Mouse (Mus musculus) stomach, embryonic 14.5 days (tissue): ENCODE results near the gene Dst. TPM values are rescaled to one million over a fixed set of nuclear protein-coding genes. Genes with fewer than 3 reads are reported as not detected.

ENCODE experiments used
- ATAC-seq: fragments of 200-750 bp; cut with Nextera tagmentation; 2 replicates; pipeline ENCODE4 v1.8.0; 2017; ENCODE audit warnings: low read depth, moderate TSS enrichment; ENCODE audit not compliant: insufficient number of reproducible peaks, insufficient read depth, low FRiP score
- H3K27ac ChIP-seq: fragments of 300-500 bp; sonication (generic); 2 replicates; pipeline ENCODE4 v1.5.1; 2014; ENCODE audit warnings: mild to moderate bottlenecking, low read length, moderate library complexity, mixed read lengths
- H3K27me3 ChIP-seq: fragments of 300-500 bp; sonication (generic); 2 replicates; pipeline ENCODE4 v1.6.1; 2014; ENCODE audit warnings: low read length, control low read depth, mixed read lengths; ENCODE audit not compliant: control insufficient read depth, insufficient read depth
- H3K36me3 ChIP-seq: fragments of 300-500 bp; sonication (generic); 2 replicates; pipeline ENCODE4 v1.6.1; 2014; ENCODE audit warnings: mild to moderate bottlenecking, control low read depth, low read length, moderate library complexity, mixed read lengths; ENCODE audit not compliant: control insufficient read depth, insufficient read depth
- H3K4me1 ChIP-seq: fragments of 300-500 bp; sonication (generic); 2 replicates; pipeline ENCODE4 v1.6.1; 2014; ENCODE audit warnings: low read length, control low read depth, mixed read lengths; ENCODE audit not compliant: control insufficient read depth, insufficient read depth
- H3K4me2 ChIP-seq: fragments of 300-500 bp; sonication (generic); replicated peaks from 2 replicates; pipeline ENCODE4 v1.6.1; 2014; ENCODE audit warnings: low read depth, low read length, control low read depth
- H3K4me3 ChIP-seq: fragments of 300-500 bp; sonication (generic); 2 replicates; pipeline ENCODE4 v1.5.1; 2014; ENCODE audit warnings: low read depth, low read length, control low read depth
- H3K9ac ChIP-seq: fragments of 300-500 bp; sonication (generic); replicated peaks from 2 replicates; pipeline ENCODE4 v1.6.1; 2014; ENCODE audit warnings: low read depth, mild to moderate bottlenecking, control low read depth, low read length, moderate library complexity, mixed read lengths
- H3K9me3 ChIP-seq: fragments of 300-500 bp; sonication (generic); 2 replicates; pipeline ENCODE4 v1.6.1; 2016; ENCODE audit warnings: low read depth, low read length, control low read depth; ENCODE audit not compliant: control insufficient read depth
- WGBS: fragments of 180-500 bp; shearing (Covaris S2); extraction: QIAGEN DNeasy Blood & Tissue Kit; methylation state at CpG from one replicate; pipeline ENCODE4 v1.1.7; 2014; 5-methylcytosine and 5-hydroxymethylcytosine counted together
- polyA plus RNA-seq: library from polyadenylated mRNA; unstranded; fragments of >200 nt; fragmentation: Nextera tagmentation; extraction: Ambion mirVana; gene quantifications from 2 replicates; pipeline ENCODE4 v1.2.1, GENCODE M21; 2014

Dst gene
- polyA plus RNA-seq, 1 experiment from 2014 or later = 42.0 TPM

DNA sequence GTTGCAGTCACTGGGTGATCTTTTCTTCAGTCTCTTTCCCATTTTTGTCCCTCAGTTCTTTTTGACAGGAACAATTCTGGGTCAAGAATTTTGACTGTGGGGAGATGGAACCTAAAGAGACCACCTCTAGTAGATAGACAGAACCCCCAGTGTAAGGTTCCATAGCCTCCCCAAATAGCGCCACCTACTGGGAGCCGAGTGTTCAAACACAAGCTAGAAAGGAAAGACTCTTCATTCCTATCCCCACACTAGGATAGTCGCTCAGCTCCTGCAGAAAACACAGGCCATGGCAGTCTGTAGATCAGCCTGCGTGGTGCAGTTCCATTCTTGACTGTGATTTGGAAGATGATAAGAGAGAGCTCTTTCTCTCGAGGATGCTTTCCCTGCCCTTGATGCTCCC is 160.3 kb downstream of the Dst start:
- WGBS = 61% methylated on average over 5 of the region's 5 CpGs
- Histone ChIP-seq H3K9me3 (no peaks in the 10 kb centered on the region), H3K27me3 (no peaks in the 10 kb centered on the region), H3K4me2 (no peak overlapping the region), H3K4me1 (no peaks in the 10 kb centered on the region), H3K9ac (no peak overlapping the region), H3K4me3 (no peak overlapping the region), H3K36me3 (no peaks in the 10 kb centered on the region), H3K27ac (no peak overlapping the region)
- ATAC-seq = no peak

DNA sequence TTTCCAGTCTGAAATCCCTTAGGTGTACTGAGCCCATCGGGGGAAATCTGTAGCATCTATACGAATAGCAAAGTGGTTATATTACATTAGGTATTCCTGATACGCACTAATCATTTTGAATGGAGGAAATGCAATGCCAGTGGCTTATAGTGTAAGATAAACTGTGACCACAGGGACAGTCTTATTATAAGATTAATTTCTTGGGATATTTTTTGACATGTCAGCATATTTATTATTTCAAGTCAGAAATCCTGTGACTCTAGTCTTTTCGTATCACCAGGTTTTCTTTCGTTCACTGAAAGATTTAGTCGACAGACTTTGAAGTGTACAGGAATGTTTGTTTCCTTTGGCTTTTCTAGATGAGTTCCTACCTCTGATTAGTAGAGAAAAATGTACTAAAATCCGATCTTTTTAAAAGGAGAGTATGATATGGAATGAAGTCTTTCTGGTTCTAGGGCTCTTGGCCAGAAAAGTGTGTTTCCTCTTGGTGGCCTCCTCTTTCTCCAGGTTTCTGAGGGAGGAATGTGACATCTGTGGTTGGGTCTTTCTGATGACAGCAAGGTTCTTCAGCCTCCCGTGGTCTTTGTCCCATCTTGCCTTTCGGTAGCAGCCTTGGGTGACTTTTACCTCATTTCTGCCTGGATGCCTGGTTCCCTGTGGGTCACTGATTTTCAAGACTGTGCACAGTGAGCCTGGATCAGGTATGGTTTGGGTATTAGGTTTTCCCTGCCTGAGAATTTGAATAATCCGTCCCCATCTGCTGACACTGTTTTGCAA is 161.7 kb downstream of the Dst start:
- no peak for ATAC-seq
- no peak overlapping the region for H3K9ac ChIP-seq
- H3K4me2 ChIP-seq = no peak overlapping the region
- no peak overlapping the region for H3K4me3 ChIP-seq
- H3K4me1 ChIP-seq = peaks cover 1% of the 10 kb centered on the region; the same call in 1 of the 2 replicates
- no peak overlapping the region for H3K27ac ChIP-seq
- no peaks in the 10 kb centered on the region for H3K27me3 ChIP-seq
- WGBS = 82% methylated on average over 10 of the region's 10 CpGs
- H3K36me3 ChIP-seq = no peaks in the 10 kb centered on the region
- no peaks in the 10 kb centered on the region for H3K9me3 ChIP-seq

GRCm38 (mm10) chr1:34070474-34070873 is 162.4 kb downstream of the Dst start:
- peaks cover 5% of the 10 kb centered on the region; the same call in 1 of the 2 replicates for H3K4me1 ChIP-seq
- no peaks in the 10 kb centered on the region for H3K27me3 ChIP-seq
- no peaks in the 10 kb centered on the region for H3K9me3 ChIP-seq
- H3K9ac ChIP-seq = no peak overlapping the region
- 66% methylated on average over 7 of the region's 7 CpGs for WGBS
- H3K36me3 ChIP-seq = no peaks in the 10 kb centered on the region
- ATAC-seq = no peak
- no peak overlapping the region for H3K27ac ChIP-seq
- no peak overlapping the region for H3K4me3 ChIP-seq
- H3K4me2 ChIP-seq = no peak overlapping the region

GRCm38 (mm10) chr1:34070991-34071639 is 163.1 kb downstream of the Dst start:
- no peak for ATAC-seq
- Histone ChIP-seq H3K4me3 (no peak overlapping the region), H3K36me3 (no peaks in the 10 kb centered on the region), H3K4me1 (peaks cover 5% of the 10 kb centered on the region; the same call in 1 of the 2 replicates), H3K9me3 (no peaks in the 10 kb centered on the region), H3K4me2 (no peak overlapping the region), H3K27me3 (no peaks in the 10 kb centered on the region), H3K27ac (no peak overlapping the region), H3K9ac (no peak overlapping the region)
- 77% methylated on average over 6 of the region's 6 CpGs for WGBS

DNA sequence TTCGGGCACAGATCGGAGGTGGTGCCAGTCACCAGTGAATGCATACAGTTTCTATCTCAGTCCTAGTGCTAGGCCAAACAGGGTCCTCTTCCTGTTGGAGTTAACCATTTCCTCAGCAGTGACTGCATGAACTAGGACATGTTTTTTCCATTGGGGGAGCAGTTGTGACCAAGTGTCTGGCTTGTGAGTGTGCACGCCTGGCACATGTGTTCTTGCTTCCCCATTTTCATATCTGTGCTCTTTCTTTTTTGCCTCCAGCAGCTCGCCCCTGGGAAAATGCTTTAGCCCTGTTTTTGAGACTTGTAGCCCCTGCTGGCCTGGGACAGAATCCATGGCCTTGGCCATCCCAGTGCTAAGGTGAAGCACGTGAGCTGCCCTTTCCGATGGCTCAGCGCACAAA is 164.2 kb downstream of the Dst start:
- ATAC-seq = no peak
- H3K4me1 ChIP-seq = peaks cover 9% of the 10 kb centered on the region; the same call in 1 of the 2 replicates
- no peaks in the 10 kb centered on the region for H3K27me3 ChIP-seq
- no peaks in the 10 kb centered on the region for H3K36me3 ChIP-seq
- H3K27ac ChIP-seq = no peak overlapping the region
- H3K4me3 ChIP-seq = no peak overlapping the region
- H3K4me2 ChIP-seq = no peak overlapping the region
- H3K9me3 ChIP-seq = no peaks in the 10 kb centered on the region
- WGBS = 82% methylated on average over 7 of the region's 7 CpGs
- H3K9ac ChIP-seq = no peak overlapping the region

- Histone ChIP-seq H3K4me3 (no peak overlapping the region), H3K4me1 (peaks cover 9% of the 10 kb centered on the region; the same call in 1 of the 2 replicates), H3K9ac (no peak overlapping the region), H3K27ac (no peak overlapping the region), H3K27me3 (no peaks in the 10 kb centered on the region), H3K36me3 (no peaks in the 10 kb centered on the region), H3K9me3 (no peaks in the 10 kb centered on the region), H3K4me2 (no peak overlapping the region)
- ATAC-seq = 0 out of 2 replicates have a peak, but pooled peaks have one; percentile 30
- 40% methylated on average over 10 of the region's 10 CpGs for WGBS
These were observed 165.6 kb downstream of the Dst start for GRCm38 (mm10) chr1:34073436-34074169.

GRCm38 (mm10) chr1:34074245-34075187 is 166.5 kb downstream of the Dst start:
- Histone ChIP-seq H3K9ac (no peak overlapping the region), H3K4me2 (no peak overlapping the region), H3K4me1 (peaks cover 9% of the 10 kb centered on the region; the same call in 1 of the 2 replicates), H3K36me3 (no peaks in the 10 kb centered on the region), H3K27me3 (no peaks in the 10 kb centered on the region), H3K9me3 (no peaks in the 10 kb centered on the region), H3K27ac (peak overlapping the region; percentile 44; the same call in 1 of the 2 replicates), H3K4me3 (no peak overlapping the region)
- WGBS = 28% methylated on average over 15 of the region's 15 CpGs
- ATAC-seq = no peak
